31 mouse cellular contexts compared by ENCODE assay signal in genomic region chr12:24886800-24887199, GRCm38 (mm10). TPM values are rescaled to one million over a fixed set of nuclear protein-coding genes. Genes with fewer than 3 reads are reported as not detected.
DNase-seq lines count a peak whose midpoint lies in the region; ATAC-seq and TF ChIP-seq lines count a peak whose summit lies in the region.
"Had no signal": no experiment of that assay in that cellular context is flagged by ENCODE, and none has a peak within 500 bp of the region (broad histone marks: within the 10 kb centered on the region; RNA-seq: fewer than 3 reads in every experiment).

No protein-coding gene starts in this region.

- H3K9ac ChIP-seq in heart, embryonic 11.5 days (ENCODE audit: low read depth, low read length) = no peak overlapping the region
- 0 out of 2 replicates have a peak overlapping the region, but pooled peaks have one; percentile 16 for H3K9ac ChIP-seq in liver, embryonic 15.5 days
- H3K9ac ChIP-seq: embryonic facial prominence, embryonic 15.5 days; forebrain, embryonic 15.5 days; heart, embryonic 15.5 days; hindbrain, embryonic 12.5 days; limb, embryonic 15.5 days; midbrain, embryonic 12.5 days; neural tube, embryonic 12.5 days had no signal

- no peak for TF ChIP-seq POLR2A in lung, adult 2 months (IDR thresholded peaks at IDR 0.05; ENCODE audit: borderline replicate concordance, extremely low read depth, low read depth, low read length)

- H3K27ac ChIP-seq in heart, embryonic 10.5 days = peak overlapping the region; percentile 18; the same call in 1 of the 2 replicates
- no peak overlapping the region for H3K27ac ChIP-seq in heart, embryonic 11.5 days (ENCODE audit: low read depth, low read length)
- H3K27ac ChIP-seq in liver, embryonic 15.5 days (replicated peaks) = peak overlapping the region; percentile 98
- H3K27ac ChIP-seq: embryonic facial prominence, embryonic 10.5 days; embryonic facial prominence, embryonic 15.5 days; forebrain, embryonic 15.5 days; heart, embryonic 15.5 days; hindbrain, embryonic 12.5 days; kidney, postnatal 0 days; limb, embryonic 10.5 days; limb, embryonic 15.5 days; midbrain, embryonic 12.5 days; neural tube, embryonic 12.5 days had no signal

- H3K27me3 ChIP-seq in heart, embryonic 10.5 days (ENCODE audit: insufficient read depth, poor library complexity, severe bottlenecking) = no peaks in the 10 kb centered on the region
- H3K27me3 ChIP-seq in heart, embryonic 11.5 days (ENCODE audit: control insufficient read depth, insufficient read depth, low read length) = no peaks in the 10 kb centered on the region
- H3K27me3 ChIP-seq in liver, embryonic 15.5 days = no peaks in the 10 kb centered on the region
- H3K27me3 ChIP-seq: embryonic facial prominence, embryonic 15.5 days; forebrain, embryonic 15.5 days; heart, embryonic 15.5 days; hindbrain, embryonic 12.5 days; limb, embryonic 15.5 days; midbrain, embryonic 12.5 days; neural tube, embryonic 12.5 days had no signal

- H3K36me3 ChIP-seq in heart, embryonic 10.5 days = peaks cover 43% of the 10 kb centered on the region
- H3K36me3 ChIP-seq in heart, embryonic 11.5 days (ENCODE audit: control insufficient read depth, insufficient read depth, low read length) = peaks cover 3% of the 10 kb centered on the region; the same call in 1 of the 2 replicates
- H3K36me3 ChIP-seq in liver, embryonic 15.5 days (replicated peaks) = no peaks in the 10 kb centered on the region

- TF ChIP-seq CTCF in lung, adult 2 months (IDR thresholded peaks at IDR 0.05; ENCODE audit: insufficient read depth, low read length) = no peak

- no peaks in the 10 kb centered on the region for H3K9me3 ChIP-seq in heart, embryonic 10.5 days
- no peaks in the 10 kb centered on the region for H3K9me3 ChIP-seq in heart, embryonic 11.5 days (replicated peaks; ENCODE audit: control insufficient read depth, low read length)
- no peaks in the 10 kb centered on the region for H3K9me3 ChIP-seq in liver, embryonic 15.5 days (replicated peaks)
- H3K9me3 ChIP-seq: embryonic facial prominence, embryonic 10.5 days; embryonic facial prominence, embryonic 15.5 days; forebrain, embryonic 15.5 days; heart, embryonic 15.5 days; hindbrain, embryonic 12.5 days; limb, embryonic 10.5 days; limb, embryonic 15.5 days; midbrain, embryonic 12.5 days; neural tube, embryonic 12.5 days had no signal

- no peak overlapping the region for H3K4me2 ChIP-seq in heart, embryonic 11.5 days
- H3K4me2 ChIP-seq in liver, embryonic 15.5 days = peak overlapping the region; percentile 31; the same call in 1 of the 2 replicates
- H3K4me2 ChIP-seq: embryonic facial prominence, embryonic 15.5 days; forebrain, embryonic 15.5 days; heart, embryonic 15.5 days; hindbrain, embryonic 12.5 days; limb, embryonic 15.5 days; midbrain, embryonic 12.5 days; neural tube, embryonic 12.5 days had no signal

- no peak for ATAC-seq in heart, embryonic 11.5 days (replicated peaks; ENCODE audit: insufficient number of reproducible peaks, low FRiP score, low TSS enrichment)
- peak; percentile 19 for ATAC-seq in liver, embryonic 15.5 days (ENCODE audit: insufficient read depth)
- ATAC-seq: forebrain, embryonic 15.5 days; intestine, embryonic 16.5 days had no signal

- peaks cover 15% of the 10 kb centered on the region for H3K4me1 ChIP-seq in heart, embryonic 10.5 days
- peaks cover 18% of the 10 kb centered on the region for H3K4me1 ChIP-seq in heart, embryonic 11.5 days (ENCODE audit: control insufficient read depth, insufficient read depth, low read length)
- peaks cover 70% of the 10 kb centered on the region for H3K4me1 ChIP-seq in liver, embryonic 15.5 days (replicated peaks)
- H3K4me1 ChIP-seq in lung, adult 2 months (ENCODE audit: control insufficient read depth, insufficient read depth, low read length) = no peaks in the 10 kb centered on the region
- H3K4me1 ChIP-seq: embryonic facial prominence, embryonic 10.5 days; forebrain, embryonic 15.5 days; limb, embryonic 15.5 days; midbrain, embryonic 12.5 days had no signal

- DNase-seq in heart, embryonic 10.5 days (ENCODE audit: low spot score) = no peak
- peak; percentile 62 for DNase-seq in liver
- DNase-seq in cerebellum, adult 9-11 months = no peak
- no peak for DNase-seq in lung, adult 2 months
- no peak for DNase-seq in right cerebral cortex, adult 2 months (ENCODE audit: low spot score in 2 of 2)
- DNase-seq: adrenal gland, adult 8-10 months; cerebellum, adult 11 months; cerebellum, postnatal 14 days; gastrocnemius, postnatal 10 days; kidney, adult 8-10 months; kidney, postnatal 4 days; layer of hippocampus, postnatal 36 days; lung, postnatal 36 days; right cerebral cortex, adult 18-20 months; right cerebral cortex, postnatal 4 days; thymus, adult 2 months; thymus, postnatal 36 days had no signal

- no peak overlapping the region for H3K4me3 ChIP-seq in heart, embryonic 10.5 days
- H3K4me3 ChIP-seq in heart, embryonic 11.5 days (ENCODE audit: low read depth, low read length) = no peak overlapping the region
- H3K4me3 ChIP-seq in liver, embryonic 15.5 days (replicated peaks) = no peak overlapping the region
- H3K4me3 ChIP-seq in lung, adult 2 months (replicated peaks; ENCODE audit: extremely low read depth, low read depth, low read length) = no peak overlapping the region
- H3K4me3 ChIP-seq: embryonic facial prominence, embryonic 10.5 days; embryonic facial prominence, embryonic 15.5 days; forebrain, embryonic 15.5 days; heart, embryonic 15.5 days; hindbrain, embryonic 12.5 days; limb, embryonic 10.5 days; limb, embryonic 15.5 days; midbrain, embryonic 12.5 days; myocyte; neural tube, embryonic 12.5 days had no signal

RNA-seq across cellular contexts. Expression of gene Mboat2, which starts 56.1 kb away (rescaled TPM):
- 35.7 and 37.0 TPM in 2 replicates for polyA plus RNA-seq in heart, embryonic 10.5 days (2016; fragmentation: Nextera tagmentation; extraction: Ambion mirVana)
- 39.1 and 40.1 TPM in 2 replicates for polyA plus RNA-seq in heart, embryonic 11.5 days (2014; fragmentation: Nextera tagmentation; extraction: Ambion mirVana)
- polyA plus RNA-seq in liver, embryonic 15.5 days (2015; fragmentation: Nextera tagmentation; extraction: Ambion mirVana) = 3.9 and 4.3 TPM in 2 replicates
- 3.0 and 4.0 TPM in 2 replicates for polyA plus RNA-seq in lung, adult 2 months (2012; rRNA removed)
